Mouse (Mus musculus): ENCODE measurements at regions not wholly inside any gene's neighbourhood (a gene's known extent, or its start where the extent isn't known, plus 50 kb on each side); places are given as distances from the start of the nearest gene placed in this dataset.

- DNase-seq (ENCODE audit: low spot score in 2 of 2) = peak; percentile 85 to 90
Measured at GRCm38 (mm10) chrX:151708055-151708670, 92.4 kb upstream of the Huwe1 start.

All from right cerebral cortex, postnatal 10 days (tissue).